Mouse (Mus musculus): Measurements from ENCODE around the gene Grid1. TPM values are rescaled to one million over a fixed set of nuclear protein-coding genes. Genes with fewer than 3 reads are reported as not detected.

Grid1 gene
- polyA plus RNA-seq, 1 experiment, result 1.3 TPM

DNA sequence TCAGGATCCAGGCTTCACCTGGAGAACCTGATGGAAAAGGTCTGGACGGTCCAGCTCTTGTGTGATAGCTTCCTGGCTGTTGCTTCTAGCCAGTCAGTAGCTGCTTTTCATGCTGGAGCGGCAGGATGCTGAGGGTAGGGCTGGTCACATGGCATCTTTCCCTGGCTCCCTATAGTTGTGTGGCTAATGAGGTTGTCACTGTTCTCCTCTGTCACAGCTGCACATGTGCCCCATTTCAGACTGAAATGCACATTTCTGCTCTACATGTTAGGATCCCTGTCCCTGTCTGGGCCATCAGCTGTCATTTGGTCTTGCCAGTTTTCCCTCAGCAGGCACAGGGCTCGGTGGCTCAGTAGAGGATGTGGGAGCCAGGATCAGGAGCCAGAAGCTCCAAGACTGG is 17.2 kb downstream of the Grid1 start:
- TF ChIP-seq CTCF (conservative IDR thresholded peaks at IDR 0.05; ENCODE audit: insufficient read depth, insufficient read length, low read depth, low read length) (no peak), POLR2A (IDR thresholded peaks at IDR 0.05; ENCODE audit: low read depth, low read length) (no peak)
- no peak overlapping the region for H3K27ac ChIP-seq (ENCODE audit: insufficient read depth, low read depth, low read length)
- H3K4me1 ChIP-seq (ENCODE audit: control insufficient read depth, insufficient read depth, low read length), result no peaks in the 10 kb centered on the region
- DNase-seq, result no peak
- no peak overlapping the region for H3K4me3 ChIP-seq (ENCODE audit: insufficient read depth, low read depth, low read length)
- no peaks in the 10 kb centered on the region for H3K36me3 ChIP-seq (ENCODE audit: control insufficient read depth, insufficient read depth, low read length)
- H3K27me3 ChIP-seq (replicated peaks; ENCODE audit: control insufficient read depth, insufficient read depth, low read length), result no peaks in the 10 kb centered on the region
- 86% methylated on average over 3 of the region's 3 CpGs for WGBS

DNA sequence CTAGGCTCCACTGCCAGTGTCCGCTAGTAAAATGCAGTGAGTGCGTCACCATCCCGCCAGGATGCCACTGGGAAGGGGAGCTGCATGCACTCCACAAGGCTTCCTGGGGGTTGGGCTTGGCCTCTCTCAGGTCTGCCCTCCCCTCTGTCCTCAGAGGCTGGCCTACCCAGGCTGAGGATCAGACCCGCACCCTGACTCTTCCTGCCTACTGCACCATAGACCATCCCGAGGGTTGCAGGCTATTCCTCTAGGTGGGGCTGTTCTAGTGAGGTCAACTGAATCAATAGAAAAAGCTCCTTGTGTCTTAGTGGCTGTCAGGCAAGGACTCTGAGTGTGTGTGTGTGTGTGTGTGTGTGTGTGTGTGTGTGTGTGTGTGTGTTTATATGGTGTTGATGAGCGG is 19.1 kb downstream of the Grid1 start:
- no peak for DNase-seq
- H3K36me3 ChIP-seq (ENCODE audit: control insufficient read depth, insufficient read depth, low read length), result no peaks in the 10 kb centered on the region
- H3K27me3 ChIP-seq (replicated peaks; ENCODE audit: control insufficient read depth, insufficient read depth, low read length), result no peaks in the 10 kb centered on the region
- H3K27ac ChIP-seq (ENCODE audit: insufficient read depth, low read depth, low read length), result no peak overlapping the region
- no peaks in the 10 kb centered on the region for H3K4me1 ChIP-seq (ENCODE audit: control insufficient read depth, insufficient read depth, low read length)
- WGBS, result 74% methylated on average over 6 of the region's 6 CpGs
- H3K4me3 ChIP-seq (ENCODE audit: insufficient read depth, low read depth, low read length), result no peak overlapping the region
- TF ChIP-seq CTCF (conservative IDR thresholded peaks at IDR 0.05; ENCODE audit: insufficient read depth, insufficient read length, low read depth, low read length) (no peak), POLR2A (IDR thresholded peaks at IDR 0.05; ENCODE audit: low read depth, low read length) (no peak)

- no peak for DNase-seq
- Histone ChIP-seq H3K27ac (ENCODE audit: insufficient read depth, low read depth, low read length) (no peak overlapping the region), H3K27me3 (replicated peaks; ENCODE audit: control insufficient read depth, insufficient read depth, low read length) (no peaks in the 10 kb centered on the region), H3K4me1 (ENCODE audit: control insufficient read depth, insufficient read depth, low read length) (no peaks in the 10 kb centered on the region), H3K36me3 (ENCODE audit: control insufficient read depth, insufficient read depth, low read length) (no peaks in the 10 kb centered on the region), H3K4me3 (ENCODE audit: insufficient read depth, low read depth, low read length) (no peak overlapping the region)
- 88% methylated on average over 4 of the region's 4 CpGs for WGBS
- TF ChIP-seq POLR2A (IDR thresholded peaks at IDR 0.05; ENCODE audit: low read depth, low read length) (no peak), CTCF (conservative IDR thresholded peaks at IDR 0.05; ENCODE audit: insufficient read depth, insufficient read length, low read depth, low read length) (no peak)
Observed at GRCm38 (mm10) chr14:34839898-34840297, 20.0 kb downstream of the Grid1 start.

- no peak overlapping the region for H3K27ac ChIP-seq (ENCODE audit: insufficient read depth, low read depth, low read length)
- no peaks in the 10 kb centered on the region for H3K4me1 ChIP-seq (ENCODE audit: control insufficient read depth, insufficient read depth, low read length)
- H3K4me3 ChIP-seq (ENCODE audit: insufficient read depth, low read depth, low read length), result no peak overlapping the region
- H3K27me3 ChIP-seq (replicated peaks; ENCODE audit: control insufficient read depth, insufficient read depth, low read length), result no peaks in the 10 kb centered on the region
- DNase-seq, result no peak
- WGBS, result 74% methylated on average over 5 of the region's 5 CpGs
- no peaks in the 10 kb centered on the region for H3K36me3 ChIP-seq (ENCODE audit: control insufficient read depth, insufficient read depth, low read length)
- no peak for TF ChIP-seq CTCF (conservative IDR thresholded peaks at IDR 0.05; ENCODE audit: insufficient read depth, insufficient read length, low read depth, low read length)
- TF ChIP-seq POLR2A (IDR thresholded peaks at IDR 0.05; ENCODE audit: low read depth, low read length), result no peak
Observed at GRCm38 (mm10) chr14:34843579-34843978, 23.7 kb downstream of the Grid1 start.

DNA sequence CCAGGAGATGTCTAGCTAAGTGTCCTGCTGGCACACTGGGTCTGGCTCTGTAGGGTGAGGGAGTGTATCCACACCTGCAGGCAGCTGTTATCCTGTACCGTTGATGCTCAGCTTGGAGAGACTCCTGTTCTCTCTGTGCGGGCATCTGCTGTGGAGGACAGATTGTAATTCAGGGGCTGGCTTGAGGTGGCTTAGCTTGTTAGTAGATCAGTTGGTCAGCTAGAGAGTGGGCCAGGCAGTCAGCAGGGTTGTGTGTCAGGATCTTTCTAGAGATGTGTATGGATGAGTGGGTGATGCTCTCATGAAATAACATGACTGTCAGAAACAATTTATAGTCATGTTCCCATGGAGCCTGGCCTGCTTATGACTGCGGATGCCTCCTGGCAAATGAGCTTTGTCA is 24.3 kb downstream of the Grid1 start:
- no peak overlapping the region for H3K4me3 ChIP-seq (ENCODE audit: insufficient read depth, low read depth, low read length)
- H3K4me1 ChIP-seq (ENCODE audit: control insufficient read depth, insufficient read depth, low read length), result no peaks in the 10 kb centered on the region
- no peak for DNase-seq
- TF ChIP-seq POLR2A (IDR thresholded peaks at IDR 0.05; ENCODE audit: low read depth, low read length) (no peak), CTCF (conservative IDR thresholded peaks at IDR 0.05; ENCODE audit: insufficient read depth, insufficient read length, low read depth, low read length) (no peak)
- 87% methylated on average over 3 of the region's 3 CpGs for WGBS
- H3K36me3 ChIP-seq (ENCODE audit: control insufficient read depth, insufficient read depth, low read length), result no peaks in the 10 kb centered on the region
- H3K27ac ChIP-seq (ENCODE audit: insufficient read depth, low read depth, low read length), result no peak overlapping the region
- H3K27me3 ChIP-seq (replicated peaks; ENCODE audit: control insufficient read depth, insufficient read depth, low read length), result no peaks in the 10 kb centered on the region

GRCm38 (mm10) chr14:34846799-34847198 is 26.9 kb downstream of the Grid1 start:
- Histone ChIP-seq H3K4me1 (ENCODE audit: control insufficient read depth, insufficient read depth, low read length) (no peaks in the 10 kb centered on the region), H3K27me3 (replicated peaks; ENCODE audit: control insufficient read depth, insufficient read depth, low read length) (no peaks in the 10 kb centered on the region), H3K27ac (ENCODE audit: insufficient read depth, low read depth, low read length) (no peak overlapping the region), H3K36me3 (ENCODE audit: control insufficient read depth, insufficient read depth, low read length) (no peaks in the 10 kb centered on the region), H3K4me3 (ENCODE audit: insufficient read depth, low read depth, low read length) (no peak overlapping the region)
- DNase-seq, result no peak
- TF ChIP-seq CTCF (conservative IDR thresholded peaks at IDR 0.05; ENCODE audit: insufficient read depth, insufficient read length, low read depth, low read length) (no peak), POLR2A (IDR thresholded peaks at IDR 0.05; ENCODE audit: low read depth, low read length) (no peak)
- 53% methylated on average over 4 of the region's 4 CpGs for WGBS

- DNase-seq, result no peak
- no peak for TF ChIP-seq POLR2A (IDR thresholded peaks at IDR 0.05; ENCODE audit: low read depth, low read length)
- no peak for TF ChIP-seq CTCF (conservative IDR thresholded peaks at IDR 0.05; ENCODE audit: insufficient read depth, insufficient read length, low read depth, low read length)
- no peaks in the 10 kb centered on the region for H3K27me3 ChIP-seq (replicated peaks; ENCODE audit: control insufficient read depth, insufficient read depth, low read length)
- H3K36me3 ChIP-seq (ENCODE audit: control insufficient read depth, insufficient read depth, low read length), result no peaks in the 10 kb centered on the region
- WGBS, result 91% methylated on average over 5 of the region's 5 CpGs
- no peak overlapping the region for H3K4me3 ChIP-seq (ENCODE audit: insufficient read depth, low read depth, low read length)
- no peak overlapping the region for H3K27ac ChIP-seq (ENCODE audit: insufficient read depth, low read depth, low read length)
- no peaks in the 10 kb centered on the region for H3K4me1 ChIP-seq (ENCODE audit: control insufficient read depth, insufficient read depth, low read length)
Observed at GRCm38 (mm10) chr14:34847625-34848024, 27.7 kb downstream of the Grid1 start.

Measured in kidney, adult 2 months (tissue).